Mouse (Mus musculus) spleen, adult 18-20 months (tissue): ENCODE data around the gene Zfp618.
A peak's percentile ranks its signal among the peaks of the same experiment; 100 is the strongest.

ENCODE experiments used
- DNase-seq, 2 experiments: peaks; one replicate each; pipeline ENCODE4 v3.0.0; 2022; ENCODE audit warnings: mixed read lengths in 2 of 2

Zfp618 gene

GRCm38 (mm10) chr4:63071413-63072260, 106.3 kb downstream of the Zfp618 start:
- no peak for DNase-seq

- no peak for DNase-seq
Measured at GRCm38 (mm10) chr4:63073139-63073538, 107.8 kb downstream of the Zfp618 start.

- DNase-seq, result no peak
Measured at GRCm38 (mm10) chr4:63079159-63079558, 113.8 kb downstream of the Zfp618 start.

GRCm38 (mm10) chr4:63084473-63084889, 119.1 kb downstream of the Zfp618 start:
- DNase-seq, result no peak

GRCm38 (mm10) chr4:63089484-63089883, 124.1 kb downstream of the Zfp618 start:
- DNase-seq, result peak in 1 of 2 experiments; percentile 10

GRCm38 (mm10) chr4:63091151-63091550, 125.8 kb downstream of the Zfp618 start:
- DNase-seq, result no peak

- no peak for DNase-seq
Measured at GRCm38 (mm10) chr4:63097603-63098002, 132.2 kb downstream of the Zfp618 start.

GRCm38 (mm10) chr4:63100478-63100877, 135.1 kb downstream of the Zfp618 start:
- DNase-seq, result no peak

- DNase-seq, result no peak
Measured at GRCm38 (mm10) chr4:63102025-63102424, 136.7 kb downstream of the Zfp618 start.

- DNase-seq, result no peak
Measured at GRCm38 (mm10) chr4:63105651-63106050, 140.3 kb downstream of the Zfp618 start.

GRCm38 (mm10) chr4:63118639-63119437, 153.5 kb downstream of the Zfp618 start:
- peak; percentile 31 to 62 for DNase-seq

GRCm38 (mm10) chr4:63124861-63125466, 159.6 kb downstream of the Zfp618 start:
- no peak for DNase-seq

GRCm38 (mm10) chr4:63129891-63130624, 164.7 kb downstream of the Zfp618 start:
- no peak for DNase-seq

GRCm38 (mm10) chr4:63147268-63147667, 181.9 kb downstream of the Zfp618 start:
- DNase-seq, result no peak

GRCm38 (mm10) chr4:63151127-63151526, 185.8 kb downstream of the Zfp618 start:
- DNase-seq, result no peak

- no peak for DNase-seq
Measured at GRCm38 (mm10) chr4:63154028-63154427, 188.7 kb downstream of the Zfp618 start.

- DNase-seq, result no peak
Measured at GRCm38 (mm10) chr4:63154699-63155098, 189.3 kb downstream of the Zfp618 start, which contains the start of gene Ambp. Gene Ambp (minus strand): TSS chr4:63154799.

- no peak for DNase-seq
Measured at GRCm38 (mm10) chr4:63155596-63155995, 190.2 kb downstream of the Zfp618 start.

- DNase-seq, result no peak
Measured at GRCm38 (mm10) chr4:63156726-63157634, 191.6 kb downstream of the Zfp618 start.

GRCm38 (mm10) chr4:63158192-63158591, 192.8 kb downstream of the Zfp618 start:
- DNase-seq, result no peak

GRCm38 (mm10) chr4:63158961-63159592, 193.7 kb downstream of the Zfp618 start:
- peak; percentile 21 to 64 for DNase-seq
